Mouse (Mus musculus) lung, postnatal 0 days (tissue): ENCODE measurements around the gene 1700025F22Rik.
"Not testable (repeated sequence)": the region's sequence is repeated elsewhere in the genome, so short reads cannot be mapped to it uniquely, and the experiment has no call there.

Experiments
- CTCF ChIP-seq: IDR thresholded peaks from 2 replicates; pipeline ENCODE4 v1.5.1; 2016; ENCODE audit warnings: antibody characterized with exemption, mild to moderate bottlenecking
- EP300 ChIP-seq: IDR thresholded peaks from 2 replicates; pipeline ENCODE4 v1.6.1; 2016; ENCODE audit warnings: antibody characterized with exemption, mild to moderate bottlenecking, control low read depth

DNA sequence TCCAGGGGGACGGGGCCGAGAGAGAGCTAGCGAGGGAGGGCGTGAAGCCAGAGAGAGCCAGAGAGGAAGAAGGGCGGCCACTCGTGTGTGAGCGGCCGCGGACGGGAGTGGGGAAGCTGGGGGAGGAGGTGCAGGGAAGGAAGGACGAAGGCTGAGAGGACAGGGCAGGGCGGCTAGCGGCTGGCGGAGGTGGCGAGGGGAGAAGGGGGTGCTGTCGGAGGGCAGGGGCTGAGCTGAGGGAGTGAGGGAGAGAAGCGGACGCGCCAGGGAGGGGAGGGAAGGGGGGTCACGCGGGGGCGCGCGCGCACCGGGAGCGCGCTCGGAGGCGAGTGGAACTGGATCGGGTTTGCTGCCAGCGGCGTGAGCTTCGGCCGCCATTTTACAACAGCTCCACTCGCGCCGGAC is 44.1 kb downstream of the 1700025F22Rik start:
- TF ChIP-seq CTCF, EP300: not testable (repeated sequence)
